Mouse (Mus musculus): ENCODE data around the gene Creld2.

DNA sequence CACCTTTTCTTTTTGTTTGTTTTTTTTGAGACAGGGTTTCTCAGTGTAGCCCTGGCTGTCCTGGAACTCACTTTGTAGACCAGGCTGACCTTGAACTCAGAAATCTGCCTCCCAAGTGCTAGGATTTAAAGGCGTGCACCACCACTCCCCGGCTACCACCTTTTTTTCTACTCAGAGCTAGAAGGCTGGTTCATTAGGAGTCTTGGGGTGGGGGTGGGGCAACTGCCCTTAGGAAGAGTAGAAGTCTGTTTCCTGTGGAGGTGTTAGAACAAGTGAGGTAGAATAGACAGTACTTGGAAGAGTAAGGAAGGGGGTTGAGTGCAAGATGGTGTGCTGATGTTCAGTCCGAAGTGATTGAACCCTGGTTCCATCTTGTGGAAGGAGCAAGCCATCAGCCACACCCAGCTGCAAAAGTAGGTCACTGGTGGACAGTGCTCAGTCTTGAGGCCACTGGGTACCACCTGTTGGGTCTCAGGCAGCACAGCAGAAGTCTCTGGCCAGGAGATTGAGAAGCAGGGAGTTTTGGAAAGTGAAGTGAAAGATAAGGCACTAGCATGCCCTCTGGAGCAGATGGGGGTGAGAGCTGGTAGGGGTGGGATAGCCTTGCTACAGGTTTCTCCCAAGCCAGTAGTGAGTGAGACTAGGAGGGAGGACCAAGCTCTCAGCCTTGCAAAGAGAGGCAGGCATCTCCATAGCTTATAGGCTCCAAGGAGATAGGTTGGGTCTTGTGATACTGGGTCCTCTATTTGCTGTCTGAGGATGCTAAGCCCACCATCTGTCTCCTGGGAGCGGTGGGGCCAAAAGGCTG lies 46.6 kb downstream of the Creld2 start:
- TF ChIP-seq CTCF (IDR thresholded peaks at IDR 0.05; ENCODE audit: low read depth, low read length) = no peak
- no peak for TF ChIP-seq GATA1 (IDR thresholded peaks at IDR 0.05; ENCODE audit: borderline replicate concordance, low read length)
